Mouse (Mus musculus): ENCODE measurements around the gene B230217C12Rik.

DNA sequence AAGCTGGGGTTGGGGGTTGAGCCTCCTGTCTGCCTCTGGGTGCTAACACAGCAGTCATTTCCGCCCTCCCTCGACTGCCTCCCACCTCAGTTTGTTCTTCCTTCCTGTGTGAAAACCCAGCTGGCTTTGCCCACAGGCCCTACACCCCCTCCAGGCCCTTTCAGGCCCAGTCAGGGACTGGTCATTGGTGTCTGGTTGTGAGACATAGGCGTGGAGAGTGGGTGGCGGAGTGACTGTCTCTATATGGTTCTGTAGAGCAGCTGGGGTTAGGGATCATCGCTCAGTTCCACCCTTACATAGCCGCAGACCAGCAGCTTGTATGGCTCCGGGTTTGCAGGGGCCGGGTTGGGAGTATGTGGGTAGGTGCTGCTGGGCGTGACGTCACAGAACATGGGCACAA lies 15.3 kb upstream of the B230217C12Rik start:
- TF ChIP-seq CTCF (IDR thresholded peaks at IDR 0.05; ENCODE audit: extremely low read depth, insufficient read depth, insufficient read length, insufficient replicate concordance) (no peak), POLR2A (IDR thresholded peaks at IDR 0.05; ENCODE audit: low read depth, low read length) (no peak)
